Mouse (Mus musculus) intestine, embryonic 16.5 days (tissue): Measurements from ENCODE around the gene Gcm1. TPM values are rescaled to one million over a fixed set of nuclear protein-coding genes. Genes with fewer than 3 reads are reported as not detected.

ENCODE experiments used
- ATAC-seq: fragments of 200-750 bp; cut with Nextera tagmentation; 2 replicates; pipeline ENCODE4 v1.8.0; 2017; ENCODE audit warnings: moderate TSS enrichment, moderate library complexity
- H3K27ac ChIP-seq: fragments of 300-500 bp; sonication (generic); 2 replicates; pipeline ENCODE4 v1.5.1; 2014; ENCODE audit warnings: mild to moderate bottlenecking, low read length
- H3K27me3 ChIP-seq: fragments of 300-500 bp; sonication (generic); replicated peaks from 2 replicates; pipeline ENCODE4 v1.6.1; 2014; ENCODE audit warnings: low read length, control low read depth, mixed read lengths; ENCODE audit not compliant: control insufficient read depth, insufficient read depth
- H3K36me3 ChIP-seq: fragments of 300-500 bp; sonication (generic); 2 replicates; pipeline ENCODE4 v1.6.1; 2014; ENCODE audit warnings: low read length, control low read depth; ENCODE audit not compliant: control insufficient read depth, insufficient read depth
- H3K4me1 ChIP-seq: fragments of 300-500 bp; sonication (generic); 2 replicates; pipeline ENCODE4 v1.6.1; 2014; ENCODE audit warnings: low read length, control low read depth, mixed read lengths; ENCODE audit not compliant: control insufficient read depth, insufficient read depth
- H3K4me2 ChIP-seq: fragments of 300-500 bp; sonication (generic); 2 replicates; pipeline ENCODE4 v1.6.1; 2014; ENCODE audit warnings: low read depth, low read length, control low read depth
- H3K4me3 ChIP-seq: fragments of 300-500 bp; sonication (generic); 2 replicates; pipeline ENCODE4 v1.5.1; 2014; ENCODE audit warnings: mild to moderate bottlenecking, low read length
- H3K9ac ChIP-seq: fragments of 300-500 bp; sonication (generic); 2 replicates; pipeline ENCODE4 v1.6.1; 2014; ENCODE audit warnings: low read depth, low read length
- H3K9me3 ChIP-seq: fragments of 300-500 bp; sonication (generic); 2 replicates; pipeline ENCODE4 v1.6.1; 2016; ENCODE audit warnings: low read length, control low read depth; ENCODE audit not compliant: control insufficient read depth
- WGBS: fragments of 180-500 bp; shearing (Covaris S2); extraction: QIAGEN DNeasy Blood & Tissue Kit; methylation state at CpG from one replicate; pipeline ENCODE4 v1.1.7; 2014; 5-methylcytosine and 5-hydroxymethylcytosine counted together
- polyA plus RNA-seq: library from polyadenylated mRNA; unstranded; fragments of >200 nt; fragmentation: Nextera tagmentation; extraction: Ambion mirVana; gene quantifications from 2 replicates; pipeline ENCODE4 v1.2.1, GENCODE M21; 2015

Gcm1 gene
- polyA plus RNA-seq, 1 experiment from 2014 or later, result not detected

- H3K9ac ChIP-seq, result no peak overlapping the region
- peaks cover 4% of the 10 kb centered on the region; the same call in 1 of the 2 replicates for H3K4me1 ChIP-seq
- H3K4me3 ChIP-seq, result no peak overlapping the region
- WGBS, result 61% methylated on average over 14 of the region's 14 CpGs
- ATAC-seq, result peak; percentile 77
- peak overlapping the region; percentile 57 for H3K27ac ChIP-seq
- H3K27me3 ChIP-seq, result no peaks in the 10 kb centered on the region
- peaks cover 21% of the 10 kb centered on the region for H3K36me3 ChIP-seq
- no peaks in the 10 kb centered on the region for H3K9me3 ChIP-seq
- no peak overlapping the region for H3K4me2 ChIP-seq
Observed at GRCm38 (mm10) chr9:78085722-78086287, 34.1 kb downstream of the Gcm1 start.

GRCm38 (mm10) chr9:78087751-78088150, 36.0 kb downstream of the Gcm1 start:
- no peak for ATAC-seq
- Histone ChIP-seq H3K9ac (no peak overlapping the region), H3K4me3 (no peak overlapping the region), H3K9me3 (no peaks in the 10 kb centered on the region), H3K27me3 (no peaks in the 10 kb centered on the region), H3K27ac (no peak overlapping the region), H3K4me2 (no peak overlapping the region), H3K4me1 (peaks cover 4% of the 10 kb centered on the region; the same call in 1 of the 2 replicates), H3K36me3 (peaks cover 16% of the 10 kb centered on the region)
- 86% methylated on average over 9 of the region's 9 CpGs for WGBS

GRCm38 (mm10) chr9:78088521-78088920, 36.8 kb downstream of the Gcm1 start:
- Histone ChIP-seq H3K4me3 (no peak overlapping the region), H3K4me2 (no peak overlapping the region), H3K36me3 (peaks cover 16% of the 10 kb centered on the region), H3K9ac (no peak overlapping the region), H3K9me3 (no peaks in the 10 kb centered on the region), H3K27ac (no peak overlapping the region), H3K4me1 (peaks cover 4% of the 10 kb centered on the region; the same call in 1 of the 2 replicates), H3K27me3 (no peaks in the 10 kb centered on the region)
- no peak for ATAC-seq
- WGBS, result 81% methylated on average over 4 of the region's 4 CpGs

GRCm38 (mm10) chr9:78088971-78089370, 37.2 kb downstream of the Gcm1 start:
- 81% methylated on average over 7 of the region's 7 CpGs for WGBS
- H3K36me3 ChIP-seq, result peaks cover 17% of the 10 kb centered on the region
- no peak overlapping the region for H3K27ac ChIP-seq
- peaks cover 4% of the 10 kb centered on the region; the same call in 1 of the 2 replicates for H3K4me1 ChIP-seq
- H3K27me3 ChIP-seq, result no peaks in the 10 kb centered on the region
- no peaks in the 10 kb centered on the region for H3K9me3 ChIP-seq
- ATAC-seq, result no peak
- no peak overlapping the region for H3K4me2 ChIP-seq
- H3K4me3 ChIP-seq, result no peak overlapping the region
- no peak overlapping the region for H3K9ac ChIP-seq

- WGBS, result 84% methylated on average over 1 of the region's 1 CpGs
- ATAC-seq, result no peak
Observed at GRCm38 (mm10) chr9:78089906-78090305, 38.2 kb downstream of the Gcm1 start.

GRCm38 (mm10) chr9:78090596-78090995, 38.9 kb downstream of the Gcm1 start:
- H3K4me3 ChIP-seq, result no peak overlapping the region
- no peak overlapping the region for H3K4me2 ChIP-seq
- no peak for ATAC-seq
- H3K9ac ChIP-seq, result no peak overlapping the region
- no peak overlapping the region for H3K27ac ChIP-seq
- H3K27me3 ChIP-seq, result no peaks in the 10 kb centered on the region
- peaks cover 4% of the 10 kb centered on the region; the same call in 1 of the 2 replicates for H3K4me1 ChIP-seq
- no peaks in the 10 kb centered on the region for H3K9me3 ChIP-seq
- H3K36me3 ChIP-seq, result 0 out of 2 replicates have a peak, but pooled peaks cover 7% of the 10 kb centered on the region
- 93% methylated on average over 3 of the region's 3 CpGs for WGBS

More at GRCm38 (mm10) chr9:78089906-78090305, 38.2 kb downstream of the Gcm1 start:
- Histone ChIP-seq H3K4me2 (no peak overlapping the region), H3K9me3 (no peaks in the 10 kb centered on the region), H3K36me3 (peaks cover 10% of the 10 kb centered on the region), H3K9ac (no peak overlapping the region), H3K4me3 (no peak overlapping the region), H3K27me3 (no peaks in the 10 kb centered on the region), H3K4me1 (peaks cover 4% of the 10 kb centered on the region; the same call in 1 of the 2 replicates), H3K27ac (no peak overlapping the region)

- Histone ChIP-seq H3K4me1 (no peaks in the 10 kb centered on the region), H3K9ac (no peak overlapping the region), H3K4me3 (no peak overlapping the region), H3K27me3 (no peaks in the 10 kb centered on the region), H3K4me2 (no peak overlapping the region), H3K27ac (no peak overlapping the region), H3K9me3 (no peaks in the 10 kb centered on the region), H3K36me3 (peaks cover 32% of the 10 kb centered on the region)
- 94% methylated on average over 12 of the region's 12 CpGs for WGBS
- no peak for ATAC-seq
Observed at GRCm38 (mm10) chr9:78095686-78096085, 44.0 kb downstream of the Gcm1 start.

GRCm38 (mm10) chr9:78096376-78096775, 44.7 kb downstream of the Gcm1 start:
- 97% methylated on average over 6 of the region's 6 CpGs for WGBS
- no peak for ATAC-seq
- no peak overlapping the region for H3K4me3 ChIP-seq
- no peak overlapping the region for H3K27ac ChIP-seq
- peaks cover 32% of the 10 kb centered on the region for H3K36me3 ChIP-seq
- no peak overlapping the region for H3K9ac ChIP-seq
- H3K27me3 ChIP-seq, result no peaks in the 10 kb centered on the region
- no peak overlapping the region for H3K4me2 ChIP-seq
- H3K4me1 ChIP-seq, result no peaks in the 10 kb centered on the region
- no peaks in the 10 kb centered on the region for H3K9me3 ChIP-seq

- no peak overlapping the region for H3K27ac ChIP-seq
- ATAC-seq, result no peak
- no peaks in the 10 kb centered on the region for H3K27me3 ChIP-seq
- H3K36me3 ChIP-seq, result peaks cover 25% of the 10 kb centered on the region
- WGBS, result 85% methylated on average over 5 of the region's 5 CpGs
- H3K4me2 ChIP-seq, result no peak overlapping the region
- no peak overlapping the region for H3K4me3 ChIP-seq
- peaks cover 10% of the 10 kb centered on the region for H3K4me1 ChIP-seq
- H3K9ac ChIP-seq, result no peak overlapping the region
- H3K9me3 ChIP-seq, result no peaks in the 10 kb centered on the region
Observed at GRCm38 (mm10) chr9:78100956-78101355, 49.2 kb downstream of the Gcm1 start.

- no peak overlapping the region for H3K4me3 ChIP-seq
- H3K36me3 ChIP-seq, result peaks cover 23% of the 10 kb centered on the region
- no peaks in the 10 kb centered on the region for H3K27me3 ChIP-seq
- no peak overlapping the region for H3K4me2 ChIP-seq
- no peak for ATAC-seq
- no peaks in the 10 kb centered on the region for H3K9me3 ChIP-seq
- peaks cover 11% of the 10 kb centered on the region for H3K4me1 ChIP-seq
- H3K27ac ChIP-seq, result no peak overlapping the region
- no peak overlapping the region for H3K9ac ChIP-seq
- WGBS, result 56% methylated on average over 4 of the region's 4 CpGs
Observed at GRCm38 (mm10) chr9:78101431-78101830, 49.7 kb downstream of the Gcm1 start.
